In genomic region chr17:31789906-31790279, GRCm38 (mm10) we compare ENCODE assay signal across 8 mouse cellular contexts.
DNase-seq lines count a peak whose midpoint lies in the region; ATAC-seq lines count a peak whose summit lies in the region.

No protein-coding gene starts in this region.

- peaks cover 22% of the 10 kb centered on the region in 2 experiments for H3K4me1 ChIP-seq in heart, embryonic 14.5 days (ENCODE audit: control insufficient read depth in 2 of 2, insufficient read depth in 2 of 2, low read length in 2 of 2)
- peaks cover 14% of the 10 kb centered on the region for H3K4me1 ChIP-seq in hindbrain, embryonic 16.5 days (ENCODE audit: control insufficient read depth, insufficient read depth, low read depth, low read length)
- peaks cover 55% of the 10 kb centered on the region for H3K4me1 ChIP-seq in midbrain, embryonic 10.5 days

- no peaks in the 10 kb centered on the region for H3K9me3 ChIP-seq in heart, embryonic 14.5 days (ENCODE audit: control insufficient read depth, low read length)
- H3K9me3 ChIP-seq in hindbrain, embryonic 16.5 days (ENCODE audit: control insufficient read depth, low read length), result no peaks in the 10 kb centered on the region
- no peaks in the 10 kb centered on the region for H3K9me3 ChIP-seq in midbrain, embryonic 10.5 days (replicated peaks)

- H3K27me3 ChIP-seq in heart, embryonic 14.5 days (ENCODE audit: control insufficient read depth, insufficient read depth, low read length), result no peaks in the 10 kb centered on the region
- H3K27me3 ChIP-seq in hindbrain, embryonic 16.5 days (replicated peaks; ENCODE audit: control insufficient read depth, insufficient read depth, low read length), result no peaks in the 10 kb centered on the region
- peaks cover 55% of the 10 kb centered on the region for H3K27me3 ChIP-seq in midbrain, embryonic 10.5 days (ENCODE audit: low read depth, poor library complexity, severe bottlenecking)

- H3K36me3 ChIP-seq in heart, embryonic 14.5 days (ENCODE audit: control insufficient read depth, insufficient read depth, low read length), result no peaks in the 10 kb centered on the region
- no peaks in the 10 kb centered on the region for H3K36me3 ChIP-seq in hindbrain, embryonic 16.5 days (ENCODE audit: control insufficient read depth, insufficient read depth, low read length)
- H3K36me3 ChIP-seq in midbrain, embryonic 10.5 days, result no peaks in the 10 kb centered on the region

- ATAC-seq in heart, embryonic 14.5 days (ENCODE audit: insufficient number of reproducible peaks, insufficient read depth, low FRiP score, low read depth), result no peak
- ATAC-seq in hindbrain, embryonic 16.5 days, result peak; percentile 35

- peak overlapping the region; percentile 38; the same call in 1 of the 2 replicates for H3K9ac ChIP-seq in heart, embryonic 14.5 days (ENCODE audit: low read length)
- H3K9ac ChIP-seq in hindbrain, embryonic 16.5 days (ENCODE audit: low read depth, low read length), result no peak overlapping the region; the same call in 1 of the 2 replicates

- H3K4me2 ChIP-seq in heart, embryonic 14.5 days (ENCODE audit: low read length), result peak overlapping the region; percentile 48; the same call in 1 of the 2 replicates
- no peak overlapping the region for H3K4me2 ChIP-seq in hindbrain, embryonic 16.5 days (ENCODE audit: low read length)

- H3K27ac ChIP-seq in heart, embryonic 14.5 days (replicated peaks in 1 of 2; ENCODE audit: control insufficient read depth in 1 of 2, insufficient read depth in 1 of 2, low read depth in 2 of 2, low read length in 2 of 2), result peak overlapping the region in 1 of 2 experiments; percentile 41; a peak in 1 of 4 replicates
- H3K27ac ChIP-seq in hindbrain, embryonic 16.5 days (ENCODE audit: low read depth, low read length), result no peak overlapping the region; the same call in 1 of the 2 replicates
- H3K27ac ChIP-seq in midbrain, embryonic 10.5 days (replicated peaks), result peak overlapping the region; percentile 80

- WGBS in heart, embryonic 14.5 days, result 16% methylated on average over 5 of the region's 5 CpGs
- WGBS in hindbrain, embryonic 16.5 days, result 2% methylated on average over 5 of the region's 5 CpGs
- 5% methylated on average over 5 of the region's 5 CpGs for WGBS in midbrain, embryonic 10.5 days

- no peak overlapping the region for H3K4me3 ChIP-seq in heart, embryonic 14.5 days (ENCODE audit: control insufficient read depth in 1 of 2, insufficient read depth in 1 of 2, low read depth in 1 of 2, low read length in 2 of 2)
- no peak overlapping the region for H3K4me3 ChIP-seq in hindbrain, embryonic 16.5 days (ENCODE audit: low read length)
- peak overlapping the region; percentile 39 for H3K4me3 ChIP-seq in midbrain, embryonic 10.5 days

- no peak for DNase-seq in heart, adult 9 months (ENCODE audit: low spot score in 2 of 2)
- DNase-seq in embryo, embryonic 9.5 days (ENCODE audit: extremely low spot score), result peak; percentile 66
- DNase-seq in midbrain, embryonic 10.5 days (ENCODE audit: low spot score), result peak; percentile 64
- no peak for DNase-seq in cerebellum, postnatal 36 days
- no peak for DNase-seq in cerebellum, adult 9-10 months
- no peak for DNase-seq in gastrocnemius, postnatal 4 days (ENCODE audit: low spot score in 2 of 2)

Comparison
In these comparisons a context has a peak if more than half of its experiments do, and no peak if none do; other contexts are left out.
1. DNase-seq: peak in embryo, embryonic 9.5 days (single experiment) and midbrain, embryonic 10.5 days (single experiment); none in heart, adult 9 months (0 of 2), cerebellum, postnatal 36 days (0 of 2), cerebellum, adult 9-10 months (single experiment) and gastrocnemius, postnatal 4 days (0 of 2).